Mouse (Mus musculus): Measurements from ENCODE around the gene Hacd3. TPM values are rescaled to one million over a fixed set of nuclear protein-coding genes. Genes with fewer than 3 reads are reported as not detected.
"Not testable (repeated sequence)": the region's sequence is repeated elsewhere in the genome, so short reads cannot be mapped to it uniquely, and the experiment has no call there.

Hacd3 gene
- polyA plus RNA-seq, 1 experiment from 2014 or later, result 79.8 TPM

DNA sequence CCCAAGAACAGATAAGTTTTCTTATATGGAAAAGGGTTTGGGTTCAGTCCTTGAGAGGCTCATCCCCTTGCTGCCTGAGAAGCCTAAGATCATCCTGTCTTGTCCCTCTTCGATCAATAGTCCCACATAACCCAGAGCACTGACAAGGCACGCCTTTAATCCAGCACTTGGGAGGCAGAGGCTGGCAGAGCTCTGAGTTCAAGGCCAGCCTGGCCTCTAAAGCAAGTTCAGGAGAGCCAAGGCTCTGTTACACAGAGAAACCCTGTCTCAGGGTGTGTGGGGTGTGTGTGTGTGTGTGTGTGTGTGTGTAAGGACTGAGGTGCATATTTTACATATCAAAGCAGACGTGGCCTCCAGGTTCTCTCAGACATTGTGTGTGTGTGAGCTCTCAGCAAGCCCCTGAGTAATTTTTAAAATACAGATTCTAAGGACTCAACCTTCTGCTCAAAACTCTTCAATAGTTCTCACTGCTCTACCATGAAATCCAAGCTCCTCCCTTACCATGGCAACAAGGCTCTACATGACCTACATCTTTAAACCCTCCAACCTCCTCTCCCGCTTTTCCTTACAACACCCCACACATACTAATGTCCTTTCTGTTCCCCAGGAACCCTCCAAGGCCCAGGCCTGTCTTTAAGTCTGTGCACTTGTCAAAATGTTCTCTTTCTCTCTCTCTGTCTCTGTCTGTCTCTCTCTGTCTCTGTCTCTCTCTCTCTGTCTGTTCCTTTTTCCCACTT, 5.1 kb downstream of the Hacd3 start:
- no peaks in the 10 kb centered on the region for H3K9me3 ChIP-seq
- no peaks in the 10 kb centered on the region for H3K27me3 ChIP-seq
- H3K27ac ChIP-seq, result no peak overlapping the region
- no peak overlapping the region for H3K9ac ChIP-seq
- peaks cover 34% of the 10 kb centered on the region for H3K4me1 ChIP-seq
- 77% methylated on average over 4 of the region's 4 CpGs for WGBS
- H3K4me3 ChIP-seq, result no peak overlapping the region
- H3K4me2 ChIP-seq, result no peak overlapping the region
- H3K36me3 ChIP-seq, result no peaks in the 10 kb centered on the region
- no peak for ATAC-seq (ENCODE audit: borderline replicate concordance, extremely low read depth, low FRiP score, low TSS enrichment)

DNA sequence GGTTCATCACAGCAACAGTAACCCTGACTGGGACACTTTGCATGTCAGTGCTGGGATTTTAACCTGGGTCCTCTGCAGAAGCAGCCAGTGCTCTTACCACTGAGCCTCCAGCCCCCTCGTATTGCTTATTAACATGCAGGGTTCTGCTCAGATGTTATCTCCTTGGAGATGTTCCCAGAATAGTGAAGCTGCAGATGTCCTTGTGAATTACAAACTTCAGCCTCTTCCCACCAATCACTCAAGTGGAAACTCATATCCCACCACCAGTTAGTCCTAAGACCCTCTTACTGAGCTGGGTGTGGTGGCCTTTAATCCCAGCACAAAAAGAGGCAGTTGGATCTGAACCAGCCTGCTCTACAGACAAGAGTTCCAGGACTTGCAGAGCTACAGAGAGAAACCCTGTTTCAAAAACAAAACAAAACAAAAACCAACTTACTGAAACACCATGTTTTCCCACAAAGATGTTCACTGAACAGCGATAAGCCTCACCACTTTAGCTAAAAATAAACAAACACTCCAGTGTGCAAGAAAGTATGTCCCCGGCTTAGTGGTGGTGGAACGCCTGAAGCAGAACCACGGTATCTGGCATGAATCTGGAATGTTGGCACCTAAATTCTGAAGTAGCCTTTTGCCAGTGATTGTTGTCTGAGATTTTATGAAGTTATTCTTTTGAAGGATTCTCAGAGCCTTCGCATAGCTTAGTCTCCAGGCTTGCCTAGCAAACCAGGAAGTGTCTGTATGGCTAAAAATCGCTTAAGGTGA, 5.9 kb downstream of the Hacd3 start:
- ATAC-seq (ENCODE audit: borderline replicate concordance, extremely low read depth, low FRiP score, low TSS enrichment), result no peak
- no peak overlapping the region for H3K4me3 ChIP-seq
- WGBS, result 31% methylated on average over 7 of the region's 7 CpGs
- no peak overlapping the region for H3K9ac ChIP-seq
- no peak overlapping the region for H3K27ac ChIP-seq
- H3K36me3 ChIP-seq, result no peaks in the 10 kb centered on the region
- no peaks in the 10 kb centered on the region for H3K27me3 ChIP-seq
- H3K4me2 ChIP-seq, result no peak overlapping the region
- peaks cover 34% of the 10 kb centered on the region for H3K4me1 ChIP-seq
- no peaks in the 10 kb centered on the region for H3K9me3 ChIP-seq

GRCm38 (mm10) chr9:65011304-65011703, 10.2 kb downstream of the Hacd3 start:
- no peak overlapping the region for H3K9ac ChIP-seq
- H3K4me1 ChIP-seq, result peaks cover 16% of the 10 kb centered on the region
- H3K4me2 ChIP-seq, result no peak overlapping the region
- no peaks in the 10 kb centered on the region for H3K27me3 ChIP-seq
- peaks cover 4% of the 10 kb centered on the region; the same call in 1 of the 2 replicates for H3K36me3 ChIP-seq
- no peak overlapping the region for H3K4me3 ChIP-seq
- no peak for ATAC-seq (ENCODE audit: borderline replicate concordance, extremely low read depth, low FRiP score, low TSS enrichment)
- WGBS, result 52% methylated on average over 6 of the region's 6 CpGs
- no peaks in the 10 kb centered on the region for H3K9me3 ChIP-seq
- no peak overlapping the region for H3K27ac ChIP-seq

DNA sequence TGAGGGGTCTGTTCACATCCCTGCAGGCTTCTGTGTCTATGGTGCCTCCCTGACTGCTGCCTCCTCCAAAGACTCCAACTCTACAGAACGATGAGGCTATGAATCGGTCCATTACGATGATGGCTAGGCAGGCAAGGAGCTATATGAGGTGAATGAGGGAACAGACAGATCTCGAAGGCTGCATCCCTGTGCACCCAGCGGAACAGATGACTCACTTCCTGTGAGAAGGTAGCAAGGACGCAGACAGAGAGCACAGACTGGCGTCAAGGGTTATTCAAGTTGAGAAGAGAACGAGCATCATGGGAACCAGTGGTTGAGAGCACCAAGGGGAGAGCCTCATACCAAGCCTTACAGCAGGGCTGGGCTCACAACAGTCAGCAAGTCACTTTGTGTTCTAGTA, 10.9 kb downstream of the Hacd3 start:
- WGBS, result 72% methylated on average over 8 of the region's 8 CpGs
- Histone ChIP-seq H3K27ac (no peak overlapping the region), H3K9me3 (no peaks in the 10 kb centered on the region), H3K4me1 (peaks cover 9% of the 10 kb centered on the region; the same call in 1 of the 2 replicates), H3K4me2 (no peak overlapping the region), H3K9ac (no peak overlapping the region), H3K27me3 (no peaks in the 10 kb centered on the region), H3K4me3 (no peak overlapping the region), H3K36me3 (peaks cover 5% of the 10 kb centered on the region; the same call in 1 of the 2 replicates)
- ATAC-seq (ENCODE audit: borderline replicate concordance, extremely low read depth, low FRiP score, low TSS enrichment), result no peak

GRCm38 (mm10) chr9:65005737-65006136, 15.8 kb downstream of the Hacd3 start:
- peaks cover 25% of the 10 kb centered on the region for H3K36me3 ChIP-seq
- no peak for ATAC-seq (ENCODE audit: borderline replicate concordance, extremely low read depth, low FRiP score, low TSS enrichment)
- WGBS, result 88% methylated on average over 8 of the region's 8 CpGs
- H3K4me2 ChIP-seq, result no peak overlapping the region
- no peaks in the 10 kb centered on the region for H3K4me1 ChIP-seq
- no peaks in the 10 kb centered on the region for H3K27me3 ChIP-seq
- H3K27ac ChIP-seq, result no peak overlapping the region
- no peak overlapping the region for H3K9ac ChIP-seq
- no peaks in the 10 kb centered on the region for H3K9me3 ChIP-seq
- no peak overlapping the region for H3K4me3 ChIP-seq

- ATAC-seq (ENCODE audit: borderline replicate concordance, extremely low read depth, low FRiP score, low TSS enrichment), result no peak
- H3K4me3 ChIP-seq, result no peak overlapping the region
- H3K4me2 ChIP-seq, result no peak overlapping the region
- no peak overlapping the region for H3K9ac ChIP-seq
- H3K4me1 ChIP-seq, result no peaks in the 10 kb centered on the region
- H3K36me3 ChIP-seq, result peaks cover 38% of the 10 kb centered on the region
- 70% methylated on average over 4 of the region's 4 CpGs for WGBS
- no peaks in the 10 kb centered on the region for H3K9me3 ChIP-seq
- no peak overlapping the region for H3K27ac ChIP-seq
- H3K27me3 ChIP-seq, result no peaks in the 10 kb centered on the region
These were observed 20.0 kb downstream of the Hacd3 start for GRCm38 (mm10) chr9:65001481-65001880.

GRCm38 (mm10) chr9:64995464-64995863, 26.0 kb downstream of the Hacd3 start:
- not testable (repeated sequence) for H3K4me3 ChIP-seq; H3K4me2 ChIP-seq; H3K27ac ChIP-seq; H3K9me3 ChIP-seq; H3K27me3 ChIP-seq; ATAC-seq (ENCODE audit: borderline replicate concordance, extremely low read depth, low FRiP score, low TSS enrichment); H3K4me1 ChIP-seq; H3K9ac ChIP-seq
- peaks cover 31% of the 10 kb centered on the region for H3K36me3 ChIP-seq
- WGBS, result 76% methylated on average over 1 of the region's 1 CpGs

DNA sequence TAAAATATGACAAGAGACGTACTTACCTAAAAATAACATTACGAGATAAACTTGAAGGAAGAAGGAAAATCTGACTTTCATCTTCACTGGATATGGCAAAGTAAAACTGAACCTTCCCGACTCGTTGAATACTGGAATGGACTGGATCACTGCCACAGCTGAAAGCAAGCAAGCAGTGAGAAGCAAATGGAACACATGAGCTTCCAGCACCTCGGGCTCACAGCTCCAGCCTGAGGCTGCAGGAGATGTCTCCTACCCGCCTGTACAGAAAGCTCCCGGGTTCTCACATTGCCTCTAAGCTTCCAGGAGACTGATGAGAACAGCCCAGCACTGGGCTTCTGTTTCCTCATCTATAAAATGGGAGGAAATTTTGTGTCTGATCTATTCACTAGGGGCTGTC, 31.2 kb downstream of the Hacd3 start:
- H3K4me1 ChIP-seq, result no peaks in the 10 kb centered on the region
- H3K4me3 ChIP-seq, result no peak overlapping the region
- H3K9ac ChIP-seq, result no peak overlapping the region
- no peaks in the 10 kb centered on the region for H3K27me3 ChIP-seq
- peaks cover 58% of the 10 kb centered on the region for H3K36me3 ChIP-seq
- H3K27ac ChIP-seq, result no peak overlapping the region
- no peak for ATAC-seq (ENCODE audit: borderline replicate concordance, extremely low read depth, low FRiP score, low TSS enrichment)
- H3K9me3 ChIP-seq, result no peaks in the 10 kb centered on the region
- H3K4me2 ChIP-seq, result no peak overlapping the region
- 84% methylated on average over 7 of the region's 7 CpGs for WGBS

DNA sequence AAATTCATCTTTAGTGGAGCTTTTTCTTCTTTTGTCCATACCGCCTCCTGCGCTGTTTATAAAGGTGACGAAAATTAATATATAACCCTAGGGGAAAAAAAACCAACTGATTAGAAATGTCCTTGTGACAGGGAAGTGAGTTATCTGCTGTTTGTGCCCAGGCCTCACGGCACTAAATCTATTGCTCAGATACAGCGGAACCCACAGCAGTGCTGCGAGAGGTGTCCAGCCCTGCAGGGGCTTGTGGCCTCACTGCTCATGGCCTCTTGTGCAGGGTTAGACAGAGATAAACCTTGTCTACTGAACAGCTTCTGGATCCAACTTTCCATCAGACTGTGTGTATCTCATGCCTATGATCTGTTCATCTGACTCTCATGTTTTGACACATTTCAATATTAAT, 33.0 kb downstream of the Hacd3 start:
- Histone ChIP-seq H3K4me2 (no peak overlapping the region), H3K27me3 (no peaks in the 10 kb centered on the region), H3K27ac (no peak overlapping the region), H3K9ac (no peak overlapping the region), H3K9me3 (no peaks in the 10 kb centered on the region), H3K4me1 (no peaks in the 10 kb centered on the region), H3K36me3 (peaks cover 67% of the 10 kb centered on the region), H3K4me3 (no peak overlapping the region)
- 83% methylated on average over 6 of the region's 6 CpGs for WGBS
- ATAC-seq (ENCODE audit: borderline replicate concordance, extremely low read depth, low FRiP score, low TSS enrichment), result no peak

DNA sequence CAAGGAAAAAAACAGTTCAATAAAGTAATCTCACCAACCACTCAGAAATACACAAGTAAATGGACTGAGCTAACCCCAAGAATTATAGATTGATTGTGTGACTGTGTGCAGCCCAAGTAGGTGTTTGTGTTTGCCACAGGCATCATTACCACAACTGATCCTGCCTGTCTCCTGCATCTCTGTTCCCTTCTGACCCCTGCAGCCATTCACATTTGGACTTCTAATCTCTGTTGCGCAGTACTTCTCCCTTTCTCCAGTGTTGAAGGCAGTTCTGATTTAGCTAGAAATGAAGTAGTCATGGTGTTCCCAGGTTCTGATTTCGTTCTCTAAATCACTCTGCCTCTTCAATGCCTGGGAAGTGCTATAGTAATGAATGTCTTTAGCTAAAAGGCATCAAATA, 33.8 kb downstream of the Hacd3 start:
- Histone ChIP-seq H3K4me1 (no peaks in the 10 kb centered on the region), H3K27me3 (no peaks in the 10 kb centered on the region), H3K9ac (no peak overlapping the region), H3K4me3 (no peak overlapping the region), H3K9me3 (no peaks in the 10 kb centered on the region), H3K4me2 (no peak overlapping the region), H3K27ac (no peak overlapping the region), H3K36me3 (peaks cover 72% of the 10 kb centered on the region)
- WGBS, result 93% methylated on average over 2 of the region's 2 CpGs
- ATAC-seq (ENCODE audit: borderline replicate concordance, extremely low read depth, low FRiP score, low TSS enrichment), result no peak

GRCm38 (mm10) chr9:64985807-64986206, 35.7 kb downstream of the Hacd3 start:
- no peak overlapping the region for H3K4me2 ChIP-seq
- no peak overlapping the region for H3K4me3 ChIP-seq
- H3K27me3 ChIP-seq, result no peaks in the 10 kb centered on the region
- H3K9me3 ChIP-seq, result no peaks in the 10 kb centered on the region
- H3K36me3 ChIP-seq, result peaks cover 87% of the 10 kb centered on the region
- ATAC-seq (ENCODE audit: borderline replicate concordance, extremely low read depth, low FRiP score, low TSS enrichment), result no peak
- WGBS, result 85% methylated on average over 9 of the region's 9 CpGs
- H3K4me1 ChIP-seq, result no peaks in the 10 kb centered on the region
- H3K9ac ChIP-seq, result no peak overlapping the region
- H3K27ac ChIP-seq, result no peak overlapping the region

GRCm38 (mm10) chr9:64985037-64985794, 36.3 kb downstream of the Hacd3 start:
- Histone ChIP-seq H3K4me1 (no peaks in the 10 kb centered on the region), H3K36me3 (peaks cover 87% of the 10 kb centered on the region), H3K9ac (no peak overlapping the region), H3K27ac (no peak overlapping the region), H3K4me3 (no peak overlapping the region), H3K4me2 (no peak overlapping the region), H3K9me3 (no peaks in the 10 kb centered on the region), H3K27me3 (no peaks in the 10 kb centered on the region)
- ATAC-seq (ENCODE audit: borderline replicate concordance, extremely low read depth, low FRiP score, low TSS enrichment), result no peak
- whole genome bisulfite sequencing, result 60% methylated on average over 8 of the region's 8 CpGs
